Comparison of ENCODE assay signal across 21 mouse cellular contexts in the genomic region with DNA sequence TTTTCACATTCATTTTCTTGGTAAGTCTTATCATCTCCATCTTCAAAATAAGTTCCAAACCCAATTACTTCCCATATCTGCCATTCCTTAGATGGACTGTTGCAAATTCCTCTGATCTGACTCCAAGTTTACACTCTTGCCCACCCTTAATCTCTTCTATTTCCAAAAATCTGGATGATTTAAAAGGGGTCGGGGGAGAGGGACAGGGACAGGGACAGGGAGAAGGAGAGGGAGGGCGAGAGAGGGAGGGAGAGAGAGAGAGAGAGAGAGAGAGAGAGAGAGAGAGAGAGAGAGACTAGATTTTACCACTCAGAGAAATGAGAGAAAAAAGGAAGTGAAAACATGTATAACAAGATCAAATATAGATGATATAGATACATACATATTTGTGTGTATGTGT. TPM values are rescaled to one million over a fixed set of nuclear protein-coding genes. Genes with fewer than 3 reads are reported as not detected.
DNase-seq lines count a peak whose midpoint lies in the region; ATAC-seq and TF ChIP-seq lines count a peak whose summit lies in the region.
"Had no signal": no experiment of that assay in that cellular context is flagged by ENCODE, and none has a peak within 500 bp of the region (broad histone marks: within the 10 kb centered on the region; RNA-seq: fewer than 3 reads in every experiment).

No protein-coding gene starts in this region.

- H3K4me1 ChIP-seq in forebrain, embryonic 14.5 days (ENCODE audit: control insufficient read depth, insufficient read depth, low read length): peaks cover 9% of the 10 kb centered on the region
- no peaks in the 10 kb centered on the region for H3K4me1 ChIP-seq in forebrain, embryonic 16.5 days (replicated peaks; ENCODE audit: control insufficient read depth, insufficient read depth, low read length)
- peaks cover 6% of the 10 kb centered on the region for H3K4me1 ChIP-seq in hindbrain, embryonic 12.5 days
- no peaks in the 10 kb centered on the region for H3K4me1 ChIP-seq in hindbrain, postnatal 0 days (ENCODE audit: insufficient read depth, low read length)
- peaks cover 21% of the 10 kb centered on the region for H3K4me1 ChIP-seq in midbrain, embryonic 12.5 days
- no peaks in the 10 kb centered on the region for H3K4me1 ChIP-seq in midbrain, embryonic 16.5 days (ENCODE audit: control insufficient read depth, insufficient read depth, low read length)
- H3K4me1 ChIP-seq: embryonic facial prominence, embryonic 12.5 days; embryonic facial prominence, embryonic 15.5 days had no signal

- 11% methylated on average over 2 of the region's 2 CpGs for WGBS in forebrain, embryonic 14.5 days
- 17% methylated on average over 2 of the region's 2 CpGs for WGBS in forebrain, embryonic 16.5 days
- WGBS in hindbrain, embryonic 12.5 days: 34% methylated on average over 2 of the region's 2 CpGs
- WGBS in hindbrain, postnatal 0 days: 22% methylated on average over 2 of the region's 2 CpGs
- WGBS in midbrain, embryonic 12.5 days: 8% methylated on average over 2 of the region's 2 CpGs
- WGBS in midbrain, embryonic 16.5 days: 14% methylated on average over 2 of the region's 2 CpGs

- no peaks in the 10 kb centered on the region for H3K9me3 ChIP-seq in forebrain, embryonic 14.5 days (replicated peaks; ENCODE audit: control insufficient read depth, low read length)
- H3K9me3 ChIP-seq in forebrain, embryonic 16.5 days (ENCODE audit: control insufficient read depth, low read length): no peaks in the 10 kb centered on the region
- no peaks in the 10 kb centered on the region for H3K9me3 ChIP-seq in hindbrain, embryonic 12.5 days (replicated peaks)
- H3K9me3 ChIP-seq in hindbrain, postnatal 0 days (ENCODE audit: low read length): no peaks in the 10 kb centered on the region
- H3K9me3 ChIP-seq in midbrain, embryonic 12.5 days: 0 out of 2 replicates have a peak, but pooled peaks cover under 1% of the 10 kb centered on the region
- no peaks in the 10 kb centered on the region for H3K9me3 ChIP-seq in midbrain, embryonic 16.5 days (replicated peaks; ENCODE audit: control insufficient read depth, low read length, poor library complexity, severe bottlenecking)
- H3K9me3 ChIP-seq: embryonic facial prominence, embryonic 12.5 days; embryonic facial prominence, embryonic 15.5 days had no signal

- 0 out of 2 replicates have a peak, but pooled peaks cover 4% of the 10 kb centered on the region for H3K36me3 ChIP-seq in forebrain, embryonic 14.5 days (ENCODE audit: control insufficient read depth, insufficient read depth, low read length)
- no peaks in the 10 kb centered on the region for H3K36me3 ChIP-seq in forebrain, embryonic 16.5 days (ENCODE audit: control insufficient read depth, insufficient read depth)
- H3K36me3 ChIP-seq in hindbrain, embryonic 12.5 days: peaks cover 3% of the 10 kb centered on the region; the same call in 1 of the 2 replicates
- no peaks in the 10 kb centered on the region for H3K36me3 ChIP-seq in hindbrain, postnatal 0 days (ENCODE audit: insufficient read depth, low read length)
- peaks cover 16% of the 10 kb centered on the region for H3K36me3 ChIP-seq in midbrain, embryonic 12.5 days
- peaks cover 8% of the 10 kb centered on the region for H3K36me3 ChIP-seq in midbrain, embryonic 16.5 days (ENCODE audit: control insufficient read depth, insufficient read depth, low read length)
- H3K36me3 ChIP-seq: embryonic facial prominence, embryonic 12.5 days; embryonic facial prominence, embryonic 15.5 days had no signal

- H3K4me3 ChIP-seq in forebrain, embryonic 14.5 days (ENCODE audit: low read depth, low read length): no peak overlapping the region
- H3K4me3 ChIP-seq in forebrain, embryonic 16.5 days (replicated peaks; ENCODE audit: low read length): no peak overlapping the region
- H3K4me3 ChIP-seq in hindbrain, embryonic 12.5 days: no peak overlapping the region
- H3K4me3 ChIP-seq in hindbrain, postnatal 0 days (ENCODE audit: low read length): no peak overlapping the region
- no peak overlapping the region for H3K4me3 ChIP-seq in midbrain, embryonic 12.5 days
- H3K4me3 ChIP-seq in midbrain, embryonic 16.5 days (ENCODE audit: low read depth, low read length): no peak overlapping the region
- H3K4me3 ChIP-seq: embryonic facial prominence, embryonic 12.5 days; embryonic facial prominence, embryonic 15.5 days; gastrocnemius, adult 2 months had no signal

- ATAC-seq in forebrain, embryonic 14.5 days: 0 out of 2 replicates have a peak, but pooled peaks have one; percentile 12
- no peak for ATAC-seq in forebrain, embryonic 16.5 days
- ATAC-seq in hindbrain, embryonic 12.5 days (ENCODE audit: low FRiP score): no peak
- ATAC-seq in hindbrain, postnatal 0 days: no peak; the same call in 1 of the 2 replicates
- peak; percentile 38; the same call in 1 of the 2 replicates for ATAC-seq in midbrain, embryonic 12.5 days (ENCODE audit: low FRiP score, low read depth)
- ATAC-seq in midbrain, embryonic 16.5 days: no peak
- ATAC-seq: CD4-positive, CD25-positive, alpha-beta regulatory T cell, adult 4 months; forebrain, postnatal 0 days; intestine, postnatal 0 days had no signal

- H3K4me2 ChIP-seq in forebrain, embryonic 14.5 days (ENCODE audit: low read length): no peak overlapping the region
- no peak overlapping the region for H3K4me2 ChIP-seq in forebrain, embryonic 16.5 days (ENCODE audit: low read length)
- H3K4me2 ChIP-seq in hindbrain, embryonic 12.5 days (replicated peaks): no peak overlapping the region; the same call in 1 of the 2 replicates
- no peak overlapping the region for H3K4me2 ChIP-seq in hindbrain, postnatal 0 days (ENCODE audit: low read depth, low read length)
- 0 out of 2 replicates have a peak overlapping the region, but pooled peaks have one; percentile 25 for H3K4me2 ChIP-seq in midbrain, embryonic 12.5 days (replicated peaks)
- no peak overlapping the region for H3K4me2 ChIP-seq in midbrain, embryonic 16.5 days (ENCODE audit: low read length)
- H3K4me2 ChIP-seq: embryonic facial prominence, embryonic 12.5 days; embryonic facial prominence, embryonic 15.5 days; heart, embryonic 11.5 days had no signal

- DNase-seq in forebrain, embryonic 14.5 days (ENCODE audit: low spot score): no peak
- no peak for DNase-seq in hindbrain, postnatal 0 days (ENCODE audit: low spot score)
- DNase-seq: adrenal gland, adult 2 months; adrenal gland, postnatal 14 days; cerebellum, adult 11 months; cerebellum, adult 2 months; cerebellum, adult 9-11 months; cerebellum, postnatal 25 days; forebrain, postnatal 0 days; gastrocnemius, adult 2 months; gastrocnemius, postnatal 14 days; heart, adult 11 months had no signal

- H3K27ac ChIP-seq in forebrain, embryonic 14.5 days (ENCODE audit: low read depth, low read length): no peak overlapping the region
- no peak overlapping the region for H3K27ac ChIP-seq in forebrain, embryonic 16.5 days (ENCODE audit: low read length)
- 0 out of 2 replicates have a peak overlapping the region, but pooled peaks have one; percentile 35 for H3K27ac ChIP-seq in hindbrain, embryonic 12.5 days
- no peak overlapping the region for H3K27ac ChIP-seq in hindbrain, postnatal 0 days
- H3K27ac ChIP-seq in midbrain, embryonic 12.5 days (replicated peaks): no peak overlapping the region
- no peak overlapping the region for H3K27ac ChIP-seq in midbrain, embryonic 16.5 days (ENCODE audit: low read length)
- H3K27ac ChIP-seq: embryonic facial prominence, embryonic 12.5 days; embryonic facial prominence, embryonic 15.5 days; gastrocnemius, adult 2 months had no signal

- H3K9ac ChIP-seq in forebrain, embryonic 14.5 days (ENCODE audit: low read length): no peak overlapping the region
- H3K9ac ChIP-seq in forebrain, embryonic 16.5 days (replicated peaks; ENCODE audit: low read depth, low read length): no peak overlapping the region
- H3K9ac ChIP-seq in hindbrain, embryonic 12.5 days: no peak overlapping the region
- H3K9ac ChIP-seq in hindbrain, postnatal 0 days (replicated peaks; ENCODE audit: low read length): no peak overlapping the region
- H3K9ac ChIP-seq in midbrain, embryonic 12.5 days (replicated peaks): no peak overlapping the region
- H3K9ac ChIP-seq in midbrain, embryonic 16.5 days (ENCODE audit: low read depth, low read length): no peak overlapping the region
- H3K9ac ChIP-seq: embryonic facial prominence, embryonic 12.5 days; embryonic facial prominence, embryonic 15.5 days; forebrain, postnatal 0 days had no signal

- no peaks in the 10 kb centered on the region for H3K27me3 ChIP-seq in forebrain, embryonic 14.5 days (replicated peaks; ENCODE audit: control insufficient read depth, insufficient read depth, low read length)
- H3K27me3 ChIP-seq in forebrain, embryonic 16.5 days (replicated peaks; ENCODE audit: control insufficient read depth, insufficient read depth, low read length): no peaks in the 10 kb centered on the region
- no peaks in the 10 kb centered on the region for H3K27me3 ChIP-seq in hindbrain, embryonic 12.5 days
- no peaks in the 10 kb centered on the region for H3K27me3 ChIP-seq in hindbrain, postnatal 0 days (ENCODE audit: insufficient read depth, low read length)
- no peaks in the 10 kb centered on the region for H3K27me3 ChIP-seq in midbrain, embryonic 12.5 days
- no peaks in the 10 kb centered on the region for H3K27me3 ChIP-seq in midbrain, embryonic 16.5 days (ENCODE audit: control insufficient read depth, insufficient read depth, low read depth, low read length)
- H3K27me3 ChIP-seq: embryonic facial prominence, embryonic 12.5 days; embryonic facial prominence, embryonic 15.5 days had no signal

- no peak for TF ChIP-seq CTCF in hindbrain, postnatal 0 days (IDR thresholded peaks at IDR 0.05; ENCODE audit: low read depth)

RNA-seq across cellular contexts. Expression of gene Tmem30a, which starts 30.5 kb away (rescaled TPM):
- polyA plus RNA-seq in forebrain, embryonic 14.5 days (2014; fragmentation: Nextera tagmentation; extraction: Ambion mirVana): 91.2 and 108 TPM in 2 replicates
- polyA plus RNA-seq in forebrain, embryonic 16.5 days (2015; fragmentation: Nextera tagmentation; extraction: Ambion mirVana): 114 and 125 TPM in 2 replicates
- 101 and 104 TPM in 2 replicates for polyA plus RNA-seq in hindbrain, embryonic 12.5 days (2016; fragmentation: Nextera tagmentation; extraction: Ambion mirVana)
- total RNA-seq in hindbrain, postnatal 0 days (2014; rRNA removed): 193 and 218 TPM in 2 replicates
- polyA plus RNA-seq in hindbrain, postnatal 0 days (2015; fragmentation: Nextera tagmentation; extraction: Ambion mirVana): 123 TPM in 2 replicates
- polyA plus RNA-seq in midbrain, embryonic 12.5 days (2016; fragmentation: Nextera tagmentation; extraction: Ambion mirVana): 97.1 and 104 TPM in 2 replicates
- polyA plus RNA-seq in midbrain, embryonic 16.5 days (2015; fragmentation: Nextera tagmentation; extraction: Ambion mirVana): 127 and 136 TPM in 2 replicates

Comparison
In these comparisons a context has a peak if more than half of its experiments do, and no peak if none do; other contexts are left out.
1. ATAC-seq: peak in forebrain, embryonic 14.5 days (single experiment) and midbrain, embryonic 12.5 days (single experiment); none in forebrain, embryonic 16.5 days (single experiment), hindbrain, embryonic 12.5 days (single experiment), hindbrain, postnatal 0 days (single experiment) and midbrain, embryonic 16.5 days (single experiment).